Mouse (Mus musculus): ENCODE measurements around the gene Gm5591. TPM values are rescaled to one million over a fixed set of nuclear protein-coding genes. Genes with fewer than 3 reads are reported as not detected.
"Not testable (repeated sequence)": the region's sequence is repeated elsewhere in the genome, so short reads cannot be mapped to it uniquely, and the experiment has no call there.

Gm5591 gene
- polyA plus RNA-seq (2015; fragmentation: Nextera tagmentation; extraction: Ambion mirVana) = not detected in 2 replicates

- H3K4me1 ChIP-seq (replicated peaks; ENCODE audit: insufficient read depth, low read length); H3K27me3 ChIP-seq (ENCODE audit: insufficient read depth, low read length); H3K4me3 ChIP-seq (replicated peaks; ENCODE audit: low read depth, low read length); H3K36me3 ChIP-seq (ENCODE audit: insufficient read depth, low read length); ATAC-seq (replicated peaks; ENCODE audit: low FRiP score, low read depth); H3K4me2 ChIP-seq (ENCODE audit: low read length); H3K27ac ChIP-seq; H3K9me3 ChIP-seq (replicated peaks; ENCODE audit: low read length); DNase-seq (ENCODE audit: low spot score); H3K9ac ChIP-seq (ENCODE audit: low read depth, low read length): not testable (repeated sequence)
- 70% methylated on average over 2 of the region's 2 CpGs for WGBS
Observed at GRCm38 (mm10) chr7:38528093-38528492, at the start of gene Gm5591. Gene Gm5591, minus strand, starts transcription at chr7:38528193.

GRCm38 (mm10) chr7:38488468-38488867 lies 39.5 kb downstream of the Gm5591 start:
- not testable (repeated sequence) for H3K36me3 ChIP-seq (ENCODE audit: insufficient read depth, low read length); DNase-seq (ENCODE audit: low spot score); ATAC-seq (replicated peaks; ENCODE audit: low FRiP score, low read depth); H3K27ac ChIP-seq; H3K9me3 ChIP-seq (replicated peaks; ENCODE audit: low read length); H3K9ac ChIP-seq (ENCODE audit: low read depth, low read length); H3K4me3 ChIP-seq (replicated peaks; ENCODE audit: low read depth, low read length); H3K27me3 ChIP-seq (ENCODE audit: insufficient read depth, low read length); H3K4me1 ChIP-seq (replicated peaks; ENCODE audit: insufficient read depth, low read length); H3K4me2 ChIP-seq (ENCODE audit: low read length)
- WGBS = 76% methylated on average over 1 of the region's 1 CpGs

Measured in kidney, postnatal 0 days (tissue).